Mouse (Mus musculus) MEL (cell line): ENCODE data around the gene Plagl2. TPM values are rescaled to one million over a fixed set of nuclear protein-coding genes. Genes with fewer than 3 reads are reported as not detected.

ENCODE experiments used
- DNase-seq: peaks from one replicate; pipeline ENCODE4 v3.0.0; 2011; ENCODE audit warnings: low read depth, low spot score
- H3K27ac ChIP-seq: 2 replicates; pipeline ENCODE4 v1.5.1; 2012; ENCODE audit warnings: low read depth, mild to moderate bottlenecking, control low read depth, low read length, moderate library complexity; ENCODE audit not compliant: control insufficient read depth
- H3K27me3 ChIP-seq, 2 experiments: fragments of 150-350 bp in 1 of 2; sonication (generic) in 1 of 2; 2 replicates each; pipeline ENCODE4 v1.6.1; 2012; ENCODE audit warnings: low read length in 2 of 2, mild to moderate bottlenecking in 2 of 2, improper control_type of control experiment in 1 of 2, moderate library complexity in 1 of 2; ENCODE audit not compliant: insufficient read depth in 2 of 2, control insufficient read depth in 1 of 2
- H3K36me3 ChIP-seq, 2 experiments: 2 replicates each; pipeline ENCODE4 v1.6.1; 2012 to 2014; ENCODE audit warnings: low read length in 2 of 2, improper control_type of control experiment in 1 of 2, inconsistent platforms in 1 of 2, mild to moderate bottlenecking in 1 of 2; ENCODE audit not compliant: insufficient read depth in 2 of 2, control insufficient read depth in 1 of 2
- H3K4me1 ChIP-seq, 2 experiments: fragments of 150-350 bp in 1 of 2; sonication (generic) in 1 of 2; 2 replicates each; pipeline ENCODE4 v1.6.1; 2012; ENCODE audit warnings: low read length in 2 of 2, improper control_type of control experiment in 1 of 2, mild to moderate bottlenecking in 1 of 2; ENCODE audit not compliant: insufficient read depth in 2 of 2, control insufficient read depth in 1 of 2
- H3K4me3 ChIP-seq, 2 experiments: fragments of 150-350 bp in 1 of 2; sonication (generic) in 1 of 2; 2 replicates each; pipeline ENCODE4 v1.5.1; 2012; ENCODE audit warnings: low read depth in 2 of 2, low read length in 2 of 2, mild to moderate bottlenecking in 2 of 2, moderate library complexity in 2 of 2, control low read depth in 1 of 2, improper control_type of control experiment in 1 of 2; ENCODE audit not compliant: control insufficient read depth in 1 of 2, insufficient read depth in 1 of 2
- H3K79me2 ChIP-seq: 2 replicates; pipeline ENCODE4 v1.6.1; 2012; ENCODE audit warnings: mild to moderate bottlenecking, low read length, moderate library complexity; ENCODE audit not compliant: control insufficient read depth, poor library complexity, insufficient read depth
- H3K9ac ChIP-seq: 2 replicates; pipeline ENCODE4 v1.6.1; 2012; ENCODE audit warnings: low read depth, mild to moderate bottlenecking, control low read depth, low read length, moderate library complexity; ENCODE audit not compliant: control insufficient read depth, poor library complexity, severe bottlenecking
- H3K9me3 ChIP-seq: fragments of 150-350 bp; sonication (generic); replicated peaks from 2 replicates; pipeline ENCODE4 v1.6.1; 2012; ENCODE audit warnings: mild to moderate bottlenecking, low read length, improper control_type of control experiment, moderate library complexity; ENCODE audit not compliant: insufficient read depth
- BHLHE40 ChIP-seq: IDR thresholded peaks from 2 replicates; pipeline ENCODE4 v1.6.1; 2012; ENCODE audit warnings: low read depth, mild to moderate bottlenecking, inconsistent platforms, low read length, improper control_type of control experiment, borderline replicate concordance
- CHD2 ChIP-seq: IDR thresholded peaks from 2 replicates; pipeline ENCODE4 v1.6.1; 2011; ENCODE audit warnings: low read length, improper control_type of control experiment
- CTCF ChIP-seq, 3 experiments: IDR thresholded peaks in 2 of 3; conservative IDR thresholded peaks in 1 of 3; 2 replicates each; pipeline ENCODE4 v1.5.1; 2011 to 2012; ENCODE audit warnings: low read length in 3 of 3, low read depth in 2 of 3, mild to moderate bottlenecking in 2 of 3, improper control_type of control experiment in 1 of 3, inconsistent platforms in 1 of 3, mixed read lengths in 1 of 3, moderate library complexity in 1 of 3; ENCODE audit not compliant: control insufficient read depth in 1 of 3, insufficient read depth in 1 of 3, poor library complexity in 1 of 3, severe bottlenecking in 1 of 3
- ELF1 ChIP-seq: IDR thresholded peaks from 2 replicates; pipeline ENCODE4 v1.6.1; 2014; ENCODE audit warnings: low read depth, mild to moderate bottlenecking, inconsistent platforms, low read length, improper control_type of control experiment, moderate library complexity
- EP300 ChIP-seq, 2 experiments: IDR thresholded peaks; 2 replicates each; pipeline ENCODE4 v1.6.1; 2011; ENCODE audit warnings: improper control_type of control experiment in 2 of 2, low read length in 2 of 2, low read depth in 1 of 2, mild to moderate bottlenecking in 1 of 2
- ETS1 ChIP-seq: IDR thresholded peaks from 2 replicates; pipeline ENCODE4 v1.6.1; 2012; ENCODE audit warnings: low read depth, mild to moderate bottlenecking, inconsistent platforms, low read length, improper control_type of control experiment, moderate library complexity
- GABPA ChIP-seq: IDR thresholded peaks from 2 replicates; pipeline ENCODE4 v1.6.1; 2012; ENCODE audit warnings: low read depth, mild to moderate bottlenecking, inconsistent platforms, low read length, improper control_type of control experiment, moderate library complexity
- GATA1 ChIP-seq: IDR thresholded peaks from 2 replicates; pipeline ENCODE4 v1.6.1; 2011; ENCODE audit warnings: low read depth, low read length, improper control_type of control experiment
- KAT2A ChIP-seq: conservative IDR thresholded peaks from 2 replicates; pipeline ENCODE4 v1.6.1; 2012; ENCODE audit warnings: low read depth, low read length, improper control_type of control experiment, inconsistent platforms
- MAFK ChIP-seq: IDR thresholded peaks from 2 replicates; pipeline ENCODE4 v1.6.1; 2011; ENCODE audit warnings: low read depth, mild to moderate bottlenecking, low read length, improper control_type of control experiment, borderline replicate concordance
- MAX ChIP-seq: IDR thresholded peaks from 2 replicates; pipeline ENCODE4 v1.6.1; 2011; ENCODE audit warnings: low read length, improper control_type of control experiment
- MAZ ChIP-seq: IDR thresholded peaks from 2 replicates; pipeline ENCODE4 v1.6.1; 2012; ENCODE audit warnings: low read depth, mild to moderate bottlenecking, inconsistent platforms, low read length, improper control_type of control experiment
- MEF2A ChIP-seq: IDR thresholded peaks from 2 replicates; pipeline ENCODE4 v1.6.1; 2014; ENCODE audit warnings: low read depth, mild to moderate bottlenecking, inconsistent platforms, low read length, improper control_type of control experiment; ENCODE audit not compliant: poor library complexity, insufficient replicate concordance, severe bottlenecking; ENCODE audit errors: extremely low read depth
- MXI1 ChIP-seq: IDR thresholded peaks from 2 replicates; pipeline ENCODE4 v1.6.1; 2011; ENCODE audit warnings: mild to moderate bottlenecking, low read depth, low read length, improper control_type of control experiment
- MYB ChIP-seq: IDR thresholded peaks from 2 replicates; pipeline ENCODE4 v1.6.1; 2011; ENCODE audit warnings: mild to moderate bottlenecking, low read depth, low read length, improper control_type of control experiment
- RAD21 ChIP-seq: IDR thresholded peaks from 2 replicates; pipeline ENCODE4 v1.6.1; 2011; ENCODE audit warnings: mild to moderate bottlenecking, low read depth, low read length, improper control_type of control experiment
- SIN3A ChIP-seq: IDR thresholded peaks from 2 replicates; pipeline ENCODE4 v1.6.1; 2012; ENCODE audit warnings: low read length, improper control_type of control experiment, inconsistent platforms
- SMC3 ChIP-seq: IDR thresholded peaks from 2 replicates; pipeline ENCODE4 v1.6.1; 2011; ENCODE audit warnings: low read depth, low read length, improper control_type of control experiment
- TAL1 ChIP-seq: IDR thresholded peaks from 2 replicates; pipeline ENCODE4 v1.6.1; 2012; ENCODE audit warnings: mild to moderate bottlenecking, inconsistent platforms, low read length, moderate library complexity, mixed read lengths
- TCF12 ChIP-seq: IDR thresholded peaks from 2 replicates; pipeline ENCODE4 v1.6.1; 2014; ENCODE audit warnings: low read depth, mild to moderate bottlenecking, inconsistent platforms, low read length, improper control_type of control experiment, moderate library complexity
- USF1 ChIP-seq: IDR thresholded peaks from 2 replicates; pipeline ENCODE4 v1.6.1; 2014; ENCODE audit warnings: low read depth, mild to moderate bottlenecking, inconsistent platforms, low read length, improper control_type of control experiment, moderate library complexity
- ZC3H11A ChIP-seq: IDR thresholded peaks from 2 replicates; pipeline ENCODE4 v1.6.1; 2012; ENCODE audit warnings: low read depth, mild to moderate bottlenecking, inconsistent platforms, low read length, improper control_type of control experiment
- ZKSCAN1 ChIP-seq: IDR thresholded peaks from 2 replicates; pipeline ENCODE4 v1.6.1; 2012; ENCODE audit warnings: low read depth, mild to moderate bottlenecking, inconsistent platforms, low read length, improper control_type of control experiment, moderate library complexity
- ZMIZ1 ChIP-seq: IDR thresholded peaks from 2 replicates; pipeline ENCODE4 v1.6.1; 2012; ENCODE audit warnings: low read depth, mild to moderate bottlenecking, inconsistent platforms, low read length, improper control_type of control experiment, moderate library complexity
- ZNF384 ChIP-seq: IDR thresholded peaks from 2 replicates; pipeline ENCODE4 v1.6.1; 2012; ENCODE audit warnings: low read depth, mild to moderate bottlenecking, inconsistent platforms, low read length, improper control_type of control experiment
- polyA plus RNA-seq, 2 experiments: library from polyadenylated mRNA; stranded (reverse) in 1 of 2; unstranded in 1 of 2; fragments of >175 nt in 1 of 2; fragments of >200 nt in 1 of 2; gene quantifications; 2 replicates each; pipeline versions ENCODE4 v1.2.1 to v1.2.4; 2012; ENCODE audit warnings: low replicate concordance in 2 of 2, low read depth in 1 of 2; ENCODE audit not compliant: insufficient read length in 2 of 2, insufficient read depth in 1 of 2, missing spikeins in 1 of 2
- total RNA-seq: library from RNA; depleted of rRNA; stranded (reverse); fragments of 300-350 nt; gene quantifications from 2 replicates; pipeline ENCODE4 v1.2.3, GENCODE M21; 2012

The Plagl2 gene
- total and polyA plus RNA-seq, 3 experiments: 5.9 to 34.4 TPM; not detected in 1

DNA sequence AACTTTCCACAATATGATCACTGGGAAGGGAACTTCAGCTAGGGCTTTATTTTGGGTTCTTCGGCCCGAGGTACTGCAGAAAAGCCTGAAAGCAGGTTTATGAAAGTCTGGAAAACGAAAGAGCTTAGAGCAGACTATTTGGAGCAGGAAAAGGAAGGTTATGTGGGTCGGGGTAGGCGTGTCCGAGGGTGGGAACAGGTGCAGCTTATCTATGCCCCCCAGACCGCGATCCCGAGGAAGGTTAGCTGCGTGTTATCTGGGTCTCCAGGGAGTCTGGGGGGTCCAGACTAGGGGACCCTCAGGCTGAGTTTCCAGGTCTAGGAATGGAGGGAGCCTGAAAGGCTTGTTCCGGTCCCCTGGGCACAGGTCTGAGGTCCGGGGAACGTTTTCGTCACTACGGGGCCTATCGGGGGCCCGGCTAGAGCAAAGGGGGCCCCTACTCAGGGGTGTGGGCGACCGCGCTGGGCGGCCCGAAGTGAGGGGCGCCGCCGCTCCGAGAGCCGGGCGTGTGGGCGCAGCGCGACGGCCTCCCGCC is 458 bp downstream of the Plagl2 start (continued):
- peak; percentile 66 for TF ChIP-seq MXI1
- peak; percentile 60 for TF ChIP-seq MAX
- TF ChIP-seq ZNF384: 0 out of 2 replicates have a peak, but pooled peaks have one; percentile 24
- no peak for TF ChIP-seq ZKSCAN1
- peak; percentile 95 for TF ChIP-seq TAL1
- TF ChIP-seq GABPA: no peak
- peak; percentile 87 for TF ChIP-seq ETS1
- TF ChIP-seq RAD21: no peak
- peak; percentile 42; the same call in 1 of the 2 replicates for TF ChIP-seq ZMIZ1
- 0 out of 2 replicates have a peak, but pooled peaks have one; percentile 44 for TF ChIP-seq MEF2A
- no peak for TF ChIP-seq CHD2

DNA sequence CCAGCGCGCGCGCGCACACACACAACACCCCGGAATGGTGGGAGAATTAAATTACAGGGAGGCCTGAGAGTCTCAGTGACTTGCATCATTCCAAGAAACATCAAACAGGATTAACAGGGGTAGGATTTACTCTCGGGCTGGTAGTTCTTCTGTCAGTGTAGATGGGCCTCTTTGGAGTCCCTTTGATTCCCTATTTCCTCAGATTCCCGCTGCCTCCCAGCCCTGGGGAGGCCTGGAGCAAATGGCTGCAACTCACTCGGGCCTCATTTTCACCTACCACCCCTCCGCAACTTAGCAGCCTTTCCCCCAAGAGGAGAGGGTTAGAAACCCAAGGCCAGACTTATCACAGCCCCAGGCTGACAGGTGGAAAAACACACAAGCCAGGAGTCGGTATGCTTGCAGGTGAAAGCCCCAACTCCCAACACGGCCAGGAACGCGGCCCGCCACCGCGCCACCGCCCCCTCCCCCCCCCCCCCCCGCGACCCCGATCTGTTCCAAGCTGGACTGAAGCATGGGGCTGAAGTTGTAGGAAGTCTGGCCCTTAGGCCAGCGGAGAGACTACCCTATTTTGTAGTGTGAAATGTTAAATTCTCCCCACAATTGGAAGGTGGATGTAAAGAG is 1.3 kb downstream of the Plagl2 start:
- no peak for TF ChIP-seq MAX
- no peak for TF ChIP-seq MAZ
- no peak for TF ChIP-seq USF1
- no peak for TF ChIP-seq GABPA
- TF ChIP-seq MYB: no peak
- TF ChIP-seq TAL1: no peak
- TF ChIP-seq MAFK: no peak
- no peak for TF ChIP-seq SMC3
- no peak for TF ChIP-seq EP300 (IDR thresholded peaks at IDR 0.05; ENCODE audit: low read depth in 1 of 2, low read length in 2 of 2)
- TF ChIP-seq ELF1: no peak
- TF ChIP-seq KAT2A: no peak
- TF ChIP-seq GATA1: no peak
- no peak for TF ChIP-seq TCF12
- no peak for TF ChIP-seq CTCF (IDR thresholded peaks at IDR 0.05 in 2 of 3, conservative IDR thresholded peaks at IDR 0.05 in 1 of 3; ENCODE audit: control insufficient read depth in 1 of 3, insufficient read depth in 1 of 3, low read depth in 2 of 3, low read length in 3 of 3, poor library complexity in 1 of 3, severe bottlenecking in 1 of 3)
- no peak for TF ChIP-seq ZC3H11A
- no peak for TF ChIP-seq ZKSCAN1
- TF ChIP-seq SIN3A: no peak
- TF ChIP-seq RAD21: no peak
- no peak for TF ChIP-seq ETS1
- TF ChIP-seq BHLHE40: no peak

More for the DNA sequence above, 1.3 kb downstream of the Plagl2 start:
- H3K36me3 ChIP-seq: peaks cover 15 to 36% of the 10 kb centered on the region in 2 experiments
- peaks cover 50% of the 10 kb centered on the region for H3K79me2 ChIP-seq
- H3K27me3 ChIP-seq: no peaks in the 10 kb centered on the region
- peak overlapping the region; percentile 93 to 98 for H3K4me3 ChIP-seq
- peaks cover 14 to 18% of the 10 kb centered on the region in 2 experiments for H3K4me1 ChIP-seq
- no peaks in the 10 kb centered on the region for H3K9me3 ChIP-seq
- H3K27ac ChIP-seq: peak overlapping the region; percentile 94
- peak overlapping the region; percentile 98 for H3K9ac ChIP-seq
- no peak for DNase-seq
